9 mouse cellular contexts compared by ENCODE assay signal in the genomic region with DNA sequence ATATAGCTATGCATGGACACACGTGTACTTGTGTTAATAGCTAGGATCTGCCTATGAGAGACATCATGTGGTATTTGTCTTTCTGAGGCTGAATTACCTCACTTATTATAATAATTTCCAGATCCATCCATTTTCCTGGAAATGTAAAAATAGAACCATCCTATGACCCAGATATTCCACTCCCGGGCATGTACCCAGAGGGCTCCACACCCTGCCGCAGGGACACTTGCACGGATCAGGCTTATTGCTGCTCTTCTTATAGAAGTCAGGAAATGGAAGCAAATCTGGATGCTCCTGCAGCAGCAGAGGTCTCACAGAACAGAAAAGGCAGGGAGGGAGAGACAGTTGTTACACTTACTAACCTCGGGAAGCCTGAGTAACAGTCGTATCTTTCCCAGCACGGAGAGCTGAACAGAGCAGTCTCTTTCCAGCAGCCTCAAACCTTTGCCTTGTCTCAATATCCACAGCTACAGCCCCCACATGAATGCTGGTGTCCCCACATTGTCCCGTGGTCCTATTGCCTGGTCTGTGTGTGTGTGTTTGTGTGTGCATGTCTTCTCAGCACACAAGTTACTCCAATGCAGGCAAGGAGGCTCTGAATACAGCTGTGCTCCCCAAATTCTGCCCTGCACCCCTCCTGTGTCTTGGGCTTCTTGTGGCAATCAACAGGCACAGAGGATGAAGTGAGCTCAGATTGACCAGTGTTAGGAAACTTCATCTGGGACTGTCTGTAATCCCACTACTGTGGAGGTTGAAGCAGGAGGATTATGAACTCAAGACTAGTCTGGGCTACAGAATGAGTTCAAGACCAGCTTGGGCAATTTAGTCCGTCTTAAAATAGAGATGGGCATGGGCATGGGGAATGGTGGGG. TPM values are rescaled to one million over a fixed set of nuclear protein-coding genes. Genes with fewer than 3 reads are reported as not detected.
DNase-seq lines count a peak whose midpoint lies in the region; ATAC-seq lines count a peak whose summit lies in the region.
"Had no signal": no experiment of that assay in that cellular context is flagged by ENCODE, and none has a peak within 500 bp of the region (broad histone marks: within the 10 kb centered on the region; RNA-seq: fewer than 3 reads in every experiment).

No protein-coding gene starts in this region.

- H3K4me1 ChIP-seq in lung, embryonic 16.5 days (replicated peaks; ENCODE audit: control insufficient read depth, insufficient read depth, low read length), result peaks cover 27% of the 10 kb centered on the region
- peaks cover 39% of the 10 kb centered on the region for H3K4me1 ChIP-seq in forebrain, embryonic 16.5 days (replicated peaks; ENCODE audit: control insufficient read depth, insufficient read depth, low read length)
- peaks cover 22% of the 10 kb centered on the region for H3K4me1 ChIP-seq in intestine, embryonic 16.5 days (ENCODE audit: control insufficient read depth, insufficient read depth, low read length)
- peaks cover 30% of the 10 kb centered on the region for H3K4me1 ChIP-seq in stomach, embryonic 15.5 days

- 51% methylated on average over 9 of the region's 9 CpGs for WGBS in lung, embryonic 16.5 days
- 62% methylated on average over 9 of the region's 9 CpGs for WGBS in forebrain, embryonic 16.5 days
- 60% methylated on average over 9 of the region's 9 CpGs for WGBS in intestine, embryonic 16.5 days
- WGBS in stomach, embryonic 15.5 days, result 53% methylated on average over 9 of the region's 9 CpGs

- no peak for ATAC-seq in lung, embryonic 16.5 days (ENCODE audit: low read depth)
- ATAC-seq in forebrain, embryonic 16.5 days, result no peak
- no peak for ATAC-seq in intestine, embryonic 16.5 days
- no peak for ATAC-seq in stomach, embryonic 15.5 days (ENCODE audit: insufficient read depth, low FRiP score, low read depth)
- ATAC-seq in inflammation-experienced regulatory T-cells, adult 6 months, result no peak

- DNase-seq in lung, postnatal 25 days (ENCODE audit: low spot score), result no peak
- DNase-seq in ovary, postnatal 10 days (ENCODE audit: low spot score), result no peak
- no peak for DNase-seq in thymus, postnatal 0 days (ENCODE audit: low spot score)

- no peaks in the 10 kb centered on the region for H3K9me3 ChIP-seq in lung, embryonic 16.5 days (ENCODE audit: control insufficient read depth, low read length)
- no peaks in the 10 kb centered on the region for H3K9me3 ChIP-seq in forebrain, embryonic 16.5 days (ENCODE audit: control insufficient read depth, low read length)
- H3K9me3 ChIP-seq in intestine, embryonic 16.5 days (ENCODE audit: control insufficient read depth, low read length), result no peaks in the 10 kb centered on the region
- no peaks in the 10 kb centered on the region for H3K9me3 ChIP-seq in stomach, embryonic 15.5 days
- H3K9me3 ChIP-seq: liver, embryonic 15.5 days had no signal

- H3K4me2 ChIP-seq in lung, embryonic 16.5 days (ENCODE audit: low read depth, low read length), result peak overlapping the region; percentile 51; the same call in 1 of the 2 replicates
- H3K4me2 ChIP-seq in forebrain, embryonic 16.5 days (ENCODE audit: low read length), result no peak overlapping the region
- H3K4me2 ChIP-seq in intestine, embryonic 16.5 days (ENCODE audit: low read depth, low read length), result no peak overlapping the region
- no peak overlapping the region; the same call in 1 of the 2 replicates for H3K4me2 ChIP-seq in stomach, embryonic 15.5 days

- H3K27ac ChIP-seq in lung, embryonic 16.5 days (ENCODE audit: low read length), result peak overlapping the region; percentile 90
- H3K27ac ChIP-seq in forebrain, embryonic 16.5 days (ENCODE audit: low read length), result peak overlapping the region; percentile 96
- H3K27ac ChIP-seq in intestine, embryonic 16.5 days (ENCODE audit: low read length), result peak overlapping the region; percentile 97
- peak overlapping the region; percentile 96 for H3K27ac ChIP-seq in stomach, embryonic 15.5 days
- H3K27ac ChIP-seq: liver, embryonic 15.5 days had no signal

- H3K4me3 ChIP-seq in lung, embryonic 16.5 days (ENCODE audit: low read length), result no peak overlapping the region
- H3K4me3 ChIP-seq in forebrain, embryonic 16.5 days (replicated peaks; ENCODE audit: low read length), result no peak overlapping the region
- no peak overlapping the region for H3K4me3 ChIP-seq in intestine, embryonic 16.5 days (ENCODE audit: low read length)
- no peak overlapping the region for H3K4me3 ChIP-seq in stomach, embryonic 15.5 days (replicated peaks)
- H3K4me3 ChIP-seq: liver, embryonic 15.5 days had no signal

- H3K9ac ChIP-seq in lung, embryonic 16.5 days (ENCODE audit: low read length), result peak overlapping the region; percentile 19; the same call in 1 of the 2 replicates
- H3K9ac ChIP-seq in forebrain, embryonic 16.5 days (replicated peaks; ENCODE audit: low read depth, low read length), result no peak overlapping the region
- H3K9ac ChIP-seq in intestine, embryonic 16.5 days (ENCODE audit: low read depth, low read length), result no peak overlapping the region; the same call in 1 of the 2 replicates
- H3K9ac ChIP-seq in stomach, embryonic 15.5 days, result no peak overlapping the region
- H3K9ac ChIP-seq: liver, embryonic 15.5 days had no signal

- H3K36me3 ChIP-seq in lung, embryonic 16.5 days (ENCODE audit: control insufficient read depth, insufficient read depth, low read length), result no peaks in the 10 kb centered on the region
- H3K36me3 ChIP-seq in forebrain, embryonic 16.5 days (ENCODE audit: control insufficient read depth, insufficient read depth), result no peaks in the 10 kb centered on the region
- H3K36me3 ChIP-seq in intestine, embryonic 16.5 days (ENCODE audit: control insufficient read depth, insufficient read depth, low read length), result no peaks in the 10 kb centered on the region
- no peaks in the 10 kb centered on the region for H3K36me3 ChIP-seq in stomach, embryonic 15.5 days
- H3K36me3 ChIP-seq: liver, embryonic 15.5 days had no signal

- H3K27me3 ChIP-seq in lung, embryonic 16.5 days (ENCODE audit: control insufficient read depth, insufficient read depth, low read depth, low read length), result no peaks in the 10 kb centered on the region
- H3K27me3 ChIP-seq in forebrain, embryonic 16.5 days (replicated peaks; ENCODE audit: control insufficient read depth, insufficient read depth, low read length), result no peaks in the 10 kb centered on the region
- H3K27me3 ChIP-seq in intestine, embryonic 16.5 days (replicated peaks; ENCODE audit: control insufficient read depth, insufficient read depth, low read length), result no peaks in the 10 kb centered on the region
- H3K27me3 ChIP-seq in stomach, embryonic 15.5 days (replicated peaks), result no peaks in the 10 kb centered on the region

RNA-seq across cellular contexts. Expression of a gene that starts 33.0 kb away (rescaled TPM):
- polyA plus RNA-seq in lung, embryonic 16.5 days (2015; fragmentation: Nextera tagmentation; extraction: Ambion mirVana), result 0.10 and 0.11 TPM in 2 replicates
- not detected in 2 replicates for polyA plus RNA-seq in forebrain, embryonic 16.5 days (2015; fragmentation: Nextera tagmentation; extraction: Ambion mirVana)
- 12.5 and 13.4 TPM in 2 replicates for polyA plus RNA-seq in intestine, embryonic 16.5 days (2015; fragmentation: Nextera tagmentation; extraction: Ambion mirVana)
- polyA plus RNA-seq in stomach, embryonic 15.5 days (2015; fragmentation: Nextera tagmentation; extraction: Ambion mirVana), result 4.6 and 4.9 TPM in 2 replicates
- polyA plus RNA-seq in inflammation-experienced regulatory T-cells, adult 6 months (2017; shearing (Covaris generic)), result not detected
- 0.15 TPM in 1 of 2 replicates, not detected in the other for polyA plus RNA-seq in thymus, postnatal 0 days (2015; fragmentation: Nextera tagmentation; extraction: Ambion mirVana)

RNA-seq across cellular contexts. Expression of a gene that starts 45.0 kb away (rescaled TPM):
- 0.10 and 0.13 TPM in 2 replicates for polyA plus RNA-seq in lung, embryonic 16.5 days (2015; fragmentation: Nextera tagmentation; extraction: Ambion mirVana)
- polyA plus RNA-seq in forebrain, embryonic 16.5 days (2015; fragmentation: Nextera tagmentation; extraction: Ambion mirVana), result 0.09 TPM in 1 of 2 replicates, not detected in the other
- polyA plus RNA-seq in intestine, embryonic 16.5 days (2015; fragmentation: Nextera tagmentation; extraction: Ambion mirVana), result 0.44 and 0.55 TPM in 2 replicates
- 0.14 and 0.27 TPM in 2 replicates for polyA plus RNA-seq in stomach, embryonic 15.5 days (2015; fragmentation: Nextera tagmentation; extraction: Ambion mirVana)
- polyA plus RNA-seq in inflammation-experienced regulatory T-cells, adult 6 months (2017; shearing (Covaris generic)), result 10 to 100 TPM in 1 of 3 experiments, 1 to 10 TPM in 1, under 1 TPM in 1; 0.49 to 10.2 (median 6.8) TPM
- polyA plus RNA-seq in thymus, postnatal 0 days (2015; fragmentation: Nextera tagmentation; extraction: Ambion mirVana), result 0.69 and 0.90 TPM in 2 replicates

RNA-seq across cellular contexts. Expression of a gene that starts 59.1 kb away (rescaled TPM):
- 39.1 and 41.9 TPM in 2 replicates for polyA plus RNA-seq in lung, embryonic 16.5 days (2015; fragmentation: Nextera tagmentation; extraction: Ambion mirVana)
- 212 and 226 TPM in 2 replicates for polyA plus RNA-seq in forebrain, embryonic 16.5 days (2015; fragmentation: Nextera tagmentation; extraction: Ambion mirVana)
- polyA plus RNA-seq in intestine, embryonic 16.5 days (2015; fragmentation: Nextera tagmentation; extraction: Ambion mirVana), result 31.5 and 34.0 TPM in 2 replicates
- 54.2 and 56.8 TPM in 2 replicates for polyA plus RNA-seq in stomach, embryonic 15.5 days (2015; fragmentation: Nextera tagmentation; extraction: Ambion mirVana)
- not detected for polyA plus RNA-seq in inflammation-experienced regulatory T-cells, adult 6 months (2017; shearing (Covaris generic))
- 6.5 and 8.4 TPM in 2 replicates for polyA plus RNA-seq in thymus, postnatal 0 days (2015; fragmentation: Nextera tagmentation; extraction: Ambion mirVana)
